Mouse (Mus musculus) CH12.LX (cell line): ENCODE data around the gene Iqca.

Source experiments
- CTCF ChIP-seq, 2 experiments: IDR thresholded peaks in 1 of 2; conservative IDR thresholded peaks in 1 of 2; 2 replicates each; pipeline ENCODE4 v1.5.1; 2011 to 2012; ENCODE audit warnings: low read depth in 2 of 2, low read length in 2 of 2, improper control_type of control experiment in 1 of 2, inconsistent platforms in 1 of 2, mild to moderate bottlenecking in 1 of 2, moderate library complexity in 1 of 2
- EP300 ChIP-seq: IDR thresholded peaks from 2 replicates; pipeline ENCODE4 v1.6.1; 2011; ENCODE audit warnings: low read length, improper control_type of control experiment
- JUN ChIP-seq: IDR thresholded peaks from 2 replicates; pipeline ENCODE4 v1.6.1; 2011; ENCODE audit warnings: low read depth, mild to moderate bottlenecking, low read length, improper control_type of control experiment, moderate library complexity; ENCODE audit not compliant: insufficient read depth
- NELFE ChIP-seq: IDR thresholded peaks from 2 replicates; pipeline ENCODE4 v1.6.1; 2011; ENCODE audit warnings: low read depth, low read length, improper control_type of control experiment
- POLR2A ChIP-seq: IDR thresholded peaks from 2 replicates; pipeline ENCODE4 v1.6.1; 2011; ENCODE audit warnings: low read depth, mild to moderate bottlenecking, improper control_type of control experiment, low read length
- POLR2AphosphoS2 ChIP-seq: IDR thresholded peaks from 2 replicates; pipeline ENCODE4 v1.6.1; 2011; ENCODE audit warnings: low read depth, low read length, improper control_type of control experiment
- TCF12 ChIP-seq: IDR thresholded peaks from 2 replicates; pipeline ENCODE4 v1.6.1; 2014; ENCODE audit warnings: low read depth, mild to moderate bottlenecking, inconsistent platforms, low read length, improper control_type of control experiment
- UBTF ChIP-seq: IDR thresholded peaks from 2 replicates; pipeline ENCODE4 v1.6.1; 2012; ENCODE audit warnings: low read depth, mild to moderate bottlenecking, inconsistent platforms, low read length, improper control_type of control experiment, moderate library complexity
- USF1 ChIP-seq: IDR thresholded peaks from 2 replicates; pipeline ENCODE4 v1.6.1; 2014; ENCODE audit warnings: low read depth, mild to moderate bottlenecking, inconsistent platforms, low read length, improper control_type of control experiment
- USF2 ChIP-seq: conservative IDR thresholded peaks from 2 replicates; pipeline ENCODE4 v1.6.1; 2011; ENCODE audit warnings: low read depth, low read length, improper control_type of control experiment

DNA sequence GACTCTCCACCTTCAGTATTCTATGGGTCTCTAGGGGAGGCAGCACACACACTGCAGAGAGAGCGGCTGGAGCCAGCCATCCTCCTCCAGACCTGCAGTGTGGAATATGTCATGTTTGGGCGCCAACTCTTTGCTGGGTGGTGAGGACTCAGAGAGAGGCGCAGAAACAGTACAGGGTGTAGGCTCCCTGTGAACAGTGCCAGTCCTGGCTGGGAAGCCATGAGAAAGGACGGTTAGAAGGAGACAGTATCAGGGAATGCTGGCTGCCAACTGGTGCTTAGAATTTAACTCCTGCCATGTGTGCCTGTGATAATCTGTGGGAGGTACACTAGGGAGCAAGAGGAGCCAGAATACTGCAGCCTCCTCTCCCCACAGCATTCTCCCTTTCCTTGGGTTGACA lies 98.2 kb downstream of the Iqca start:
- no peak for TF ChIP-seq CTCF (conservative IDR thresholded peaks at IDR 0.05 in 1 of 2, IDR thresholded peaks at IDR 0.05 in 1 of 2; ENCODE audit: low read depth in 2 of 2, low read length in 2 of 2)
- TF ChIP-seq JUN = no peak
- TF ChIP-seq EP300 = no peak
- no peak for TF ChIP-seq USF1
- no peak for TF ChIP-seq POLR2AphosphoS2
- TF ChIP-seq NELFE = no peak
- no peak for TF ChIP-seq USF2
- TF ChIP-seq UBTF = no peak
- TF ChIP-seq POLR2A = no peak
- no peak for TF ChIP-seq TCF12
